Mouse (Mus musculus) brown adipose tissue, adult 24 weeks (tissue): Measurements from ENCODE around the gene Srgap1. TPM values are rescaled to one million over a fixed set of nuclear protein-coding genes. Genes with fewer than 3 reads are reported as not detected.
A peak's percentile ranks its signal among the peaks of the same experiment; 100 is the strongest.

Experiments
- H3K27ac ChIP-seq: fragments of 200-500 bp; replicated peaks from 2 replicates; pipeline ENCODE4 v1.5.1; 2012; ENCODE audit warnings: low read depth, mild to moderate bottlenecking, low read length
- H3K4me1 ChIP-seq: fragments of 200-500 bp; 2 replicates; pipeline ENCODE4 v1.6.1; 2012; ENCODE audit warnings: low read length, mixed read lengths; ENCODE audit not compliant: control insufficient read depth, insufficient read depth, insufficient read length
- H3K4me3 ChIP-seq: fragments of 200-500 bp; 2 replicates; pipeline ENCODE4 v1.5.1; 2012; ENCODE audit warnings: low read depth, mild to moderate bottlenecking, low read length, moderate library complexity; ENCODE audit not compliant: insufficient read depth
- polyA plus RNA-seq: library from polyadenylated mRNA; stranded (reverse); fragments of >200 nt; gene quantifications from 2 replicates; pipeline ENCODE4 v1.2.4, GENCODE M21; 2012; ENCODE audit not compliant: missing spikeins, insufficient read depth, insufficient read length

Srgap1 gene
- polyA plus RNA-seq, 1 experiment = 1.2 TPM

GRCm38 (mm10) chr10:121859803-121860571 is 187.1 kb downstream of the Srgap1 start:
- H3K27ac ChIP-seq = no peak overlapping the region
- H3K4me3 ChIP-seq = no peak overlapping the region
- H3K4me1 ChIP-seq = no peaks in the 10 kb centered on the region

- Histone ChIP-seq H3K4me3 (no peak overlapping the region), H3K4me1 (no peaks in the 10 kb centered on the region)
Measured at GRCm38 (mm10) chr10:121858911-121859310, 188.2 kb downstream of the Srgap1 start.

GRCm38 (mm10) chr10:121858086-121858485 is 189.0 kb downstream of the Srgap1 start:
- no peaks in the 10 kb centered on the region for H3K4me1 ChIP-seq
- no peak overlapping the region for H3K27ac ChIP-seq
- no peak overlapping the region for H3K4me3 ChIP-seq

More at GRCm38 (mm10) chr10:121858911-121859310, 188.2 kb downstream of the Srgap1 start:
- no peak overlapping the region for H3K27ac ChIP-seq

- no peak overlapping the region for H3K27ac ChIP-seq
- H3K4me1 ChIP-seq = no peaks in the 10 kb centered on the region
- H3K4me3 ChIP-seq = no peak overlapping the region
Measured at GRCm38 (mm10) chr10:121855863-121856446, 191.2 kb downstream of the Srgap1 start.

- H3K4me3 ChIP-seq = no peak overlapping the region
- peaks cover 2% of the 10 kb centered on the region; the same call in 1 of the 2 replicates for H3K4me1 ChIP-seq
- no peak overlapping the region for H3K27ac ChIP-seq
Measured at GRCm38 (mm10) chr10:121853385-121853808, 193.7 kb downstream of the Srgap1 start.

- H3K4me3 ChIP-seq = no peak overlapping the region
- peaks cover 2% of the 10 kb centered on the region; the same call in 1 of the 2 replicates for H3K4me1 ChIP-seq
- H3K27ac ChIP-seq = no peak overlapping the region
Measured at GRCm38 (mm10) chr10:121849496-121849895, 197.6 kb downstream of the Srgap1 start.

GRCm38 (mm10) chr10:121845677-121846076 is 201.4 kb downstream of the Srgap1 start:
- no peak overlapping the region for H3K4me3 ChIP-seq
- H3K27ac ChIP-seq = no peak overlapping the region
- peaks cover 2% of the 10 kb centered on the region; the same call in 1 of the 2 replicates for H3K4me1 ChIP-seq

GRCm38 (mm10) chr10:121837166-121837898 is 209.8 kb downstream of the Srgap1 start:
- Histone ChIP-seq H3K4me1 (peaks cover 4% of the 10 kb centered on the region; the same call in 1 of the 2 replicates), H3K27ac (peak overlapping the region; percentile 57)

GRCm38 (mm10) chr10:121836507-121837165 is 210.5 kb downstream of the Srgap1 start:
- peaks cover 4% of the 10 kb centered on the region; the same call in 1 of the 2 replicates for H3K4me1 ChIP-seq
- H3K27ac ChIP-seq = peak overlapping the region; percentile 64
- H3K4me3 ChIP-seq = peak overlapping the region; percentile 53

More at GRCm38 (mm10) chr10:121837166-121837898, 209.8 kb downstream of the Srgap1 start:
- peak overlapping the region; percentile 53 for H3K4me3 ChIP-seq

GRCm38 (mm10) chr10:121833443-121833842 is 213.7 kb downstream of the Srgap1 start:
- Histone ChIP-seq H3K4me3 (no peak overlapping the region), H3K27ac (no peak overlapping the region), H3K4me1 (peaks cover 4% of the 10 kb centered on the region; the same call in 1 of the 2 replicates)

GRCm38 (mm10) chr10:121830335-121831307 is 216.5 kb downstream of the Srgap1 start:
- H3K27ac ChIP-seq = no peak overlapping the region
- no peaks in the 10 kb centered on the region for H3K4me1 ChIP-seq
- no peak overlapping the region for H3K4me3 ChIP-seq

GRCm38 (mm10) chr10:121829800-121830303 is 217.3 kb downstream of the Srgap1 start:
- Histone ChIP-seq H3K4me3 (no peak overlapping the region), H3K4me1 (no peaks in the 10 kb centered on the region), H3K27ac (no peak overlapping the region)

GRCm38 (mm10) chr10:121829034-121829433 is 218.1 kb downstream of the Srgap1 start:
- Histone ChIP-seq H3K4me1 (no peaks in the 10 kb centered on the region), H3K4me3 (no peak overlapping the region), H3K27ac (no peak overlapping the region)

GRCm38 (mm10) chr10:121822674-121823073 is 224.4 kb downstream of the Srgap1 start:
- no peak overlapping the region for H3K27ac ChIP-seq
- no peak overlapping the region for H3K4me3 ChIP-seq
- no peaks in the 10 kb centered on the region for H3K4me1 ChIP-seq
